Mouse (Mus musculus) embryonic facial prominence, embryonic 13.5 days (tissue): Measurements from ENCODE around the gene Fkbp5. TPM values are rescaled to one million over a fixed set of nuclear protein-coding genes. Genes with fewer than 3 reads are reported as not detected.
A peak's percentile ranks its signal among the peaks of the same experiment; 100 is the strongest.

ENCODE experiments used
- ATAC-seq: fragments of 200-750 bp; cut with Nextera tagmentation; 2 replicates; pipeline ENCODE4 v1.8.0; 2017; ENCODE audit warnings: low read depth; ENCODE audit not compliant: insufficient number of reproducible peaks, insufficient read depth, low FRiP score, low TSS enrichment
- H3K27ac ChIP-seq: fragments of 300-500 bp; sonication (generic); 2 replicates; pipeline ENCODE4 v1.5.1; 2015; ENCODE audit warnings: moderate library complexity, mild to moderate bottlenecking, inconsistent platforms
- H3K27me3 ChIP-seq: fragments of 300-500 bp; sonication (generic); 2 replicates; pipeline ENCODE4 v1.6.1; 2015; ENCODE audit warnings: mild to moderate bottlenecking, inconsistent platforms
- H3K36me3 ChIP-seq: fragments of 300-500 bp; sonication (generic); 2 replicates; pipeline ENCODE4 v1.6.1; 2015; ENCODE audit warnings: mild to moderate bottlenecking, inconsistent platforms
- H3K4me1 ChIP-seq: fragments of 300-500 bp; sonication (generic); 2 replicates; pipeline ENCODE4 v1.6.1; 2015; ENCODE audit warnings: inconsistent platforms
- H3K4me2 ChIP-seq: fragments of 300-500 bp; sonication (generic); 2 replicates; pipeline ENCODE4 v1.6.1; 2015; ENCODE audit warnings: moderate library complexity, mild to moderate bottlenecking, inconsistent platforms
- H3K4me3 ChIP-seq: fragments of 300-500 bp; sonication (generic); 2 replicates; pipeline ENCODE4 v1.5.1; 2015; ENCODE audit warnings: mild to moderate bottlenecking, inconsistent platforms
- H3K9ac ChIP-seq: fragments of 300-500 bp; sonication (generic); 2 replicates; pipeline ENCODE4 v1.6.1; 2015; ENCODE audit warnings: mild to moderate bottlenecking, inconsistent platforms
- H3K9me3 ChIP-seq: fragments of 300-500 bp; sonication (generic); 2 replicates; pipeline ENCODE4 v1.6.1; 2016; ENCODE audit warnings: inconsistent platforms
- WGBS: fragments of 180-500 bp; shearing (Covaris S2); methylation state at CpG from one replicate; pipeline ENCODE4 v1.1.7; 2015; ENCODE audit warnings: mixed read lengths; 5-methylcytosine and 5-hydroxymethylcytosine counted together
- polyA plus RNA-seq: library from polyadenylated mRNA; unstranded; fragments of >200 nt; fragmentation: Nextera tagmentation; extraction: Ambion mirVana; gene quantifications from 2 replicates; pipeline ENCODE4 v1.2.1, GENCODE M21; 2015

Fkbp5 gene
- polyA plus RNA-seq, 1 experiment from 2014 or later = 24.5 TPM

- no peak overlapping the region for H3K4me3 ChIP-seq
- no peak overlapping the region for H3K27ac ChIP-seq
- ATAC-seq = no peak
- H3K4me2 ChIP-seq = no peak overlapping the region
- H3K4me1 ChIP-seq = peaks cover 12% of the 10 kb centered on the region
- peaks cover 29% of the 10 kb centered on the region for H3K27me3 ChIP-seq
- H3K9ac ChIP-seq = no peak overlapping the region
- no peaks in the 10 kb centered on the region for H3K9me3 ChIP-seq
- no peaks in the 10 kb centered on the region for H3K36me3 ChIP-seq
- WGBS = 62% methylated on average over 4 of the region's 4 CpGs
Measured at GRCm38 (mm10) chr17:28384298-28384697, 133.0 kb downstream of the Fkbp5 start.

- WGBS = 4% methylated on average over 6 of the region's 6 CpGs
Measured at GRCm38 (mm10) chr17:28380255-28380654, 137.1 kb downstream of the Fkbp5 start.

GRCm38 (mm10) chr17:28375592-28376061 is 141.7 kb downstream of the Fkbp5 start:
- peaks cover 22% of the 10 kb centered on the region for H3K27me3 ChIP-seq
- no peak overlapping the region for H3K4me3 ChIP-seq
- peaks cover 8% of the 10 kb centered on the region; the same call in 1 of the 2 replicates for H3K4me1 ChIP-seq
- H3K36me3 ChIP-seq = no peaks in the 10 kb centered on the region
- no peaks in the 10 kb centered on the region for H3K9me3 ChIP-seq
- no peak for ATAC-seq
- 0 out of 2 replicates have a peak overlapping the region, but pooled peaks have one; percentile 9 for H3K4me2 ChIP-seq
- H3K27ac ChIP-seq = no peak overlapping the region
- 10% methylated on average over 17 of the region's 17 CpGs for WGBS
- H3K9ac ChIP-seq = no peak overlapping the region

More at GRCm38 (mm10) chr17:28380255-28380654, 137.1 kb downstream of the Fkbp5 start:
- ATAC-seq = no peak
- no peak overlapping the region for H3K4me2 ChIP-seq
- H3K9ac ChIP-seq = no peak overlapping the region
- H3K27ac ChIP-seq = no peak overlapping the region
- no peak overlapping the region for H3K4me3 ChIP-seq
- H3K36me3 ChIP-seq = no peaks in the 10 kb centered on the region
- H3K9me3 ChIP-seq = no peaks in the 10 kb centered on the region
- H3K4me1 ChIP-seq = peaks cover 4% of the 10 kb centered on the region; the same call in 1 of the 2 replicates
- H3K27me3 ChIP-seq = peaks cover 7% of the 10 kb centered on the region

- 13% methylated on average over 16 of the region's 16 CpGs for WGBS
- ATAC-seq = no peak
- Histone ChIP-seq H3K36me3 (no peaks in the 10 kb centered on the region), H3K4me2 (no peak overlapping the region), H3K27ac (no peak overlapping the region), H3K4me3 (no peak overlapping the region), H3K4me1 (peaks cover 8% of the 10 kb centered on the region; the same call in 1 of the 2 replicates), H3K9me3 (no peaks in the 10 kb centered on the region), H3K9ac (no peak overlapping the region), H3K27me3 (peaks cover 22% of the 10 kb centered on the region)
Measured at GRCm38 (mm10) chr17:28374494-28374893, 142.8 kb downstream of the Fkbp5 start.

- no peak for ATAC-seq
- 17% methylated on average over 10 of the region's 10 CpGs for WGBS
Measured at GRCm38 (mm10) chr17:28373821-28374220, 143.5 kb downstream of the Fkbp5 start.

GRCm38 (mm10) chr17:28371941-28372340 is 145.4 kb downstream of the Fkbp5 start:
- ATAC-seq = no peak
- H3K27me3 ChIP-seq = peaks cover 22% of the 10 kb centered on the region

More at GRCm38 (mm10) chr17:28373821-28374220, 143.5 kb downstream of the Fkbp5 start:
- H3K9ac ChIP-seq = no peak overlapping the region
- no peaks in the 10 kb centered on the region for H3K36me3 ChIP-seq
- no peaks in the 10 kb centered on the region for H3K9me3 ChIP-seq
- H3K27ac ChIP-seq = no peak overlapping the region
- no peak overlapping the region for H3K4me2 ChIP-seq
- H3K4me3 ChIP-seq = no peak overlapping the region
- H3K27me3 ChIP-seq = peaks cover 22% of the 10 kb centered on the region
- peaks cover 8% of the 10 kb centered on the region; the same call in 1 of the 2 replicates for H3K4me1 ChIP-seq

GRCm38 (mm10) chr17:28371286-28371685 is 146.0 kb downstream of the Fkbp5 start:
- Histone ChIP-seq H3K9ac (no peak overlapping the region), H3K4me2 (no peak overlapping the region), H3K4me3 (no peak overlapping the region), H3K9me3 (no peaks in the 10 kb centered on the region), H3K27me3 (peaks cover 22% of the 10 kb centered on the region), H3K4me1 (peaks cover 8% of the 10 kb centered on the region; the same call in 1 of the 2 replicates), H3K36me3 (no peaks in the 10 kb centered on the region), H3K27ac (no peak overlapping the region)
- 65% methylated on average over 2 of the region's 2 CpGs for WGBS
- no peak for ATAC-seq

More at GRCm38 (mm10) chr17:28371941-28372340, 145.4 kb downstream of the Fkbp5 start:
- Histone ChIP-seq H3K36me3 (no peaks in the 10 kb centered on the region), H3K9ac (no peak overlapping the region), H3K4me2 (no peak overlapping the region), H3K9me3 (no peaks in the 10 kb centered on the region), H3K4me3 (no peak overlapping the region), H3K27ac (no peak overlapping the region), H3K4me1 (peaks cover 8% of the 10 kb centered on the region; the same call in 1 of the 2 replicates)
- WGBS = 86% methylated on average over 1 of the region's 1 CpGs

- 86% methylated on average over 5 of the region's 5 CpGs for WGBS
- no peak overlapping the region for H3K9ac ChIP-seq
Measured at GRCm38 (mm10) chr17:28369056-28369455, 148.3 kb downstream of the Fkbp5 start.

GRCm38 (mm10) chr17:28368449-28368848 is 148.9 kb downstream of the Fkbp5 start:
- no peak overlapping the region for H3K9ac ChIP-seq
- ATAC-seq = no peak
- WGBS = 7% methylated on average over 13 of the region's 13 CpGs
- H3K4me2 ChIP-seq = peak overlapping the region; percentile 3; the same call in 1 of the 2 replicates
- H3K9me3 ChIP-seq = no peaks in the 10 kb centered on the region
- H3K27ac ChIP-seq = no peak overlapping the region
- H3K4me3 ChIP-seq = no peak overlapping the region
- no peaks in the 10 kb centered on the region for H3K36me3 ChIP-seq
- H3K4me1 ChIP-seq = peaks cover 16% of the 10 kb centered on the region
- peaks cover 25% of the 10 kb centered on the region for H3K27me3 ChIP-seq

More at GRCm38 (mm10) chr17:28369056-28369455, 148.3 kb downstream of the Fkbp5 start:
- Histone ChIP-seq H3K27ac (no peak overlapping the region), H3K4me2 (no peak overlapping the region), H3K4me1 (peaks cover 10% of the 10 kb centered on the region), H3K4me3 (no peak overlapping the region), H3K9me3 (no peaks in the 10 kb centered on the region), H3K36me3 (no peaks in the 10 kb centered on the region), H3K27me3 (peaks cover 22% of the 10 kb centered on the region)
- ATAC-seq = no peak

- peaks cover 35% of the 10 kb centered on the region for H3K27me3 ChIP-seq
- 27% methylated on average over 8 of the region's 8 CpGs for WGBS
Measured at GRCm38 (mm10) chr17:28365122-28365521, 152.2 kb downstream of the Fkbp5 start, which contains the start of gene Tulp1. Gene Tulp1, minus strand, starts transcription at chr17:28365222.

GRCm38 (mm10) chr17:28363507-28363906 is 153.8 kb downstream of the Fkbp5 start:
- WGBS = 21% methylated on average over 6 of the region's 6 CpGs
- peak overlapping the region; percentile 64 for H3K9ac ChIP-seq
- no peaks in the 10 kb centered on the region for H3K9me3 ChIP-seq
- H3K27ac ChIP-seq = no peak overlapping the region
- peaks cover 51% of the 10 kb centered on the region for H3K27me3 ChIP-seq
- H3K4me2 ChIP-seq = peak overlapping the region; percentile 77
- H3K4me3 ChIP-seq = peak overlapping the region; percentile 39
- ATAC-seq = no peak
- H3K4me1 ChIP-seq = peaks cover 30% of the 10 kb centered on the region
- H3K36me3 ChIP-seq = no peaks in the 10 kb centered on the region

More at GRCm38 (mm10) chr17:28365122-28365521, 152.2 kb downstream of the Fkbp5 start, which contains the start of gene Tulp1:
- Histone ChIP-seq H3K36me3 (no peaks in the 10 kb centered on the region), H3K9ac (peak within 1 kb of the TSS; percentile 66), H3K4me2 (peak within 1 kb of the TSS; percentile 77), H3K4me1 (peaks cover 30% of the 10 kb centered on the region), H3K27ac (no peak within 1 kb of the TSS), H3K4me3 (peak within 1 kb of the TSS; percentile 39), H3K9me3 (no peaks in the 10 kb centered on the region)
- no peak for ATAC-seq

GRCm38 (mm10) chr17:28362653-28363292 is 154.6 kb downstream of the Fkbp5 start:
- peak overlapping the region; percentile 40; the same call in 1 of the 2 replicates for H3K27ac ChIP-seq
- no peak; the same call in 1 of the 2 replicates for ATAC-seq

More at GRCm38 (mm10) chr17:28362653-28363292, 154.6 kb downstream of the Fkbp5 start:
- H3K27me3 ChIP-seq = peaks cover 56% of the 10 kb centered on the region
- H3K9me3 ChIP-seq = no peaks in the 10 kb centered on the region
- peak overlapping the region; percentile 39 for H3K4me3 ChIP-seq
- WGBS = 2% methylated on average over 25 of the region's 25 CpGs
- H3K4me1 ChIP-seq = peaks cover 34% of the 10 kb centered on the region
- peak overlapping the region; percentile 77 for H3K4me2 ChIP-seq
- no peaks in the 10 kb centered on the region for H3K36me3 ChIP-seq
- peak overlapping the region; percentile 64 for H3K9ac ChIP-seq
